Comparison of ENCODE assay signal across 30 mouse cellular contexts in the genomic region with DNA sequence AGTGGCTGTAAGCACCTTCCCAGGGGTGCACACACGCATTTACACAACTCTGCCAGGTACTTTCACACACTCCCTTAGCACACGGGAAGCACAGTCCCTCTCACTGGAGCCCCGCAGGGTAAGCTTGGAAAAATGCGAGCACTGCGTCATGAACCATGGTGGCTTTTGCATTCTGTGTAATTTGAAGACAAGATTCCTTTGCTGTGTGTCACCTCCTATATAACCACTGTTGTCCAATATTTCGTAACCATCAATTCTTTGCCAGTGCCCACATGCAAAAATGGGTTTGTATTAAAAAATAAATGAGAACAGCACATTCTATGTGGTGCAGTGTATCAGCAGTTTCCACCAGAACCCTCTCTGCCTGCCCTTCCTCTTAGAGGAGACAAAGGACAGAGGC. TPM values are rescaled to one million over a fixed set of nuclear protein-coding genes. Genes with fewer than 3 reads are reported as not detected.
A peak's percentile ranks its signal among the peaks of the same experiment; 100 is the strongest.
DNase-seq lines count a peak whose midpoint lies in the region; ATAC-seq and TF ChIP-seq lines count a peak whose summit lies in the region.
"Had no signal": no experiment of that assay in that cellular context is flagged by ENCODE, and none has a peak within 500 bp of the region (broad histone marks: within the 10 kb centered on the region; RNA-seq: fewer than 3 reads in every experiment).

No protein-coding gene starts in this region.

- H3K36me3 ChIP-seq in myocyte (ENCODE audit: control insufficient read depth, insufficient read depth) = no peaks in the 10 kb centered on the region
- no peaks in the 10 kb centered on the region for H3K36me3 ChIP-seq in thymus, adult 2 months (ENCODE audit: control insufficient read depth, insufficient read depth, low read length)
- no peaks in the 10 kb centered on the region for H3K36me3 ChIP-seq in intestine, embryonic 16.5 days (ENCODE audit: control insufficient read depth, insufficient read depth, low read length)
- H3K36me3 ChIP-seq: forebrain, embryonic 12.5 days; heart, embryonic 12.5 days; heart, embryonic 15.5 days; hindbrain, embryonic 10.5 days; hindbrain, embryonic 13.5 days; intestine, embryonic 15.5 days had no signal

- WGBS in thymus, adult 2 months = 91% methylated on average over 6 of the region's 6 CpGs
- 81% methylated on average over 6 of the region's 6 CpGs for WGBS in intestine, embryonic 16.5 days

- no peak overlapping the region for H3K27ac ChIP-seq in thymus, adult 2 months (ENCODE audit: control insufficient read depth, insufficient read depth, low read length)
- no peak overlapping the region for H3K27ac ChIP-seq in intestine, embryonic 16.5 days (ENCODE audit: low read length)
- H3K27ac ChIP-seq: forebrain, embryonic 12.5 days; heart, adult 2 months; heart, embryonic 15.5 days; hindbrain, embryonic 10.5 days; hindbrain, embryonic 13.5 days; intestine, embryonic 15.5 days had no signal

- no peak for TF ChIP-seq CTCF in thymus, adult 2 months (IDR thresholded peaks at IDR 0.05; ENCODE audit: borderline replicate concordance, control insufficient read depth, extremely low read depth, insufficient read depth, low read length, poor library complexity)

- peak; percentile 97 for DNase-seq in 3T3-L1 (ENCODE audit: low read depth, low spot score)
- DNase-seq in Muller cell, postnatal 12 days (ENCODE audit: inconsistent ontology term) = peak; percentile 93
- peak; percentile 37 for DNase-seq in adipocyte (ENCODE audit: low spot score)
- no peak for DNase-seq in thymus, adult 2 months
- DNase-seq in heart, adult 18-20 months = no peak
- DNase-seq: adrenal gland, adult 8-10 months; adrenal gland, postnatal 25 days; B cell, adult 2 months; cerebellum, adult 11-12 months; cerebellum, adult 8-10 months; cerebellum, postnatal 10 days; cerebellum, postnatal 36 days; embryo, embryonic 11 days; gastrocnemius, postnatal 25 days; heart, adult 2 months; heart, postnatal 10 days; heart, postnatal 36 days; kidney, adult 18-20 months; kidney, adult 9 months had no signal

- peak overlapping the region; percentile 69 for H3K4me2 ChIP-seq in myocyte (ENCODE audit: low read depth)
- H3K4me2 ChIP-seq in intestine, embryonic 16.5 days (ENCODE audit: low read depth, low read length) = no peak overlapping the region
- H3K4me2 ChIP-seq: forebrain, embryonic 12.5 days; heart, embryonic 12.5 days; heart, embryonic 15.5 days; hindbrain, embryonic 13.5 days; intestine, embryonic 15.5 days had no signal

- H3K9me3 ChIP-seq in intestine, embryonic 16.5 days (ENCODE audit: control insufficient read depth, low read length) = no peaks in the 10 kb centered on the region
- H3K9me3 ChIP-seq: forebrain, embryonic 12.5 days; heart, embryonic 12.5 days; heart, embryonic 15.5 days; hindbrain, embryonic 10.5 days; hindbrain, embryonic 13.5 days; intestine, embryonic 15.5 days had no signal

- no peaks in the 10 kb centered on the region for H3K4me1 ChIP-seq in thymus, adult 2 months (replicated peaks; ENCODE audit: control insufficient read depth, insufficient read depth, low read length)
- H3K4me1 ChIP-seq in intestine, embryonic 16.5 days (ENCODE audit: control insufficient read depth, insufficient read depth, low read length) = no peaks in the 10 kb centered on the region

- H3K4me3 ChIP-seq in myocyte = no peak overlapping the region
- H3K4me3 ChIP-seq in thymus, adult 2 months (ENCODE audit: control insufficient read depth, insufficient read depth, low read length) = no peak overlapping the region
- H3K4me3 ChIP-seq in intestine, embryonic 16.5 days (ENCODE audit: low read length) = no peak overlapping the region
- H3K4me3 ChIP-seq: forebrain, embryonic 12.5 days; heart, adult 2 months; heart, embryonic 12.5 days; heart, embryonic 15.5 days; hindbrain, embryonic 10.5 days; hindbrain, embryonic 13.5 days; intestine, embryonic 15.5 days had no signal

- H3K9ac ChIP-seq in intestine, embryonic 16.5 days (ENCODE audit: low read depth, low read length) = no peak overlapping the region
- H3K9ac ChIP-seq: forebrain, embryonic 12.5 days; heart, embryonic 12.5 days; heart, embryonic 15.5 days; hindbrain, embryonic 13.5 days; intestine, embryonic 15.5 days had no signal

- H3K27me3 ChIP-seq in myocyte (ENCODE audit: control insufficient read depth, insufficient read depth, insufficient read length) = no peaks in the 10 kb centered on the region
- H3K27me3 ChIP-seq in thymus, adult 2 months (ENCODE audit: control insufficient read depth, insufficient read depth, low read length) = no peaks in the 10 kb centered on the region
- H3K27me3 ChIP-seq in intestine, embryonic 16.5 days (replicated peaks; ENCODE audit: control insufficient read depth, insufficient read depth, low read length) = no peaks in the 10 kb centered on the region
- H3K27me3 ChIP-seq: forebrain, embryonic 12.5 days; heart, embryonic 12.5 days; heart, embryonic 15.5 days; hindbrain, embryonic 13.5 days; intestine, embryonic 15.5 days had no signal

- ATAC-seq in intestine, embryonic 16.5 days = no peak
- ATAC-seq: CD4-positive, CD25-positive, alpha-beta regulatory T cell, adult 4 months; forebrain, embryonic 16.5 days; hindbrain, embryonic 16.5 days; intestine, embryonic 15.5 days had no signal

- no peaks in the 10 kb centered on the region for H3K79me2 ChIP-seq in myocyte (ENCODE audit: control insufficient read depth, insufficient read depth)

- no peak overlapping the region for H3ac ChIP-seq in myocyte (ENCODE audit: control insufficient read depth, insufficient read length)

- no peak for TF ChIP-seq POLR2A in myocyte (IDR thresholded peaks at IDR 0.05; ENCODE audit: insufficient read length, low read depth)
- TF ChIP-seq POLR2A in thymus, adult 2 months (IDR thresholded peaks at IDR 0.05; ENCODE audit: control insufficient read depth, extremely low read depth, insufficient read depth, low read length, poor library complexity) = no peak

TF ChIP-seq in myocyte, 11 proteins besides CTCF, POLR2A, EP300 and RAD21:
- TF ChIP-seq SRF (IDR thresholded peaks at IDR 0.05; ENCODE audit: control insufficient read depth, insufficient read length, low read depth) (no peak), MYOG (IDR thresholded peaks at IDR 0.05; ENCODE audit: control insufficient read depth in 1 of 3, insufficient read depth in 1 of 3, insufficient read length in 2 of 3, low read depth in 2 of 3) (no peak), REST (IDR thresholded peaks at IDR 0.05; ENCODE audit: insufficient read depth, insufficient read length) (no peak), TCF12 (IDR thresholded peaks at IDR 0.05; ENCODE audit: insufficient read depth, poor library complexity, severe bottlenecking) (no peak), CEBPB (IDR thresholded peaks at IDR 0.05; ENCODE audit: insufficient read depth, poor library complexity, severe bottlenecking) (peak; percentile 94), MAX (IDR thresholded peaks at IDR 0.05; ENCODE audit: low read depth) (peak; percentile 18), MYOD1 (IDR thresholded peaks at IDR 0.05; ENCODE audit: control insufficient read depth in 1 of 3, insufficient read length in 2 of 3, low read depth in 2 of 3) (peak in 1 of 3 experiments; percentile 1), POLR2AphosphoS2 (IDR thresholded peaks at IDR 0.05; ENCODE audit: insufficient read length, low read depth) (no peak), E2F4 (IDR thresholded peaks at IDR 0.05; ENCODE audit: insufficient read depth) (no peak)

RNA-seq across cellular contexts. Expression of gene Enah, which starts 38.2 kb away (rescaled TPM):
- 72.9 TPM for polyA plus RNA-seq in myocyte (2012; fragmentation: generic; extraction: Trizol)
- 6.5 and 7.2 TPM in 2 replicates for polyA plus RNA-seq in thymus, adult 2 months (2012; rRNA removed)
- 100 to 1,000 TPM; 113 to 117 TPM for total RNA-seq in heart, adult 18-20 months (2021)
- polyA plus RNA-seq in intestine, embryonic 16.5 days (2015; fragmentation: Nextera tagmentation; extraction: Ambion mirVana) = 7.0 and 8.9 TPM in 2 replicates

Comparison
In these comparisons a context has a peak if more than half of its experiments do, and no peak if none do; other contexts are left out.
1. DNase-seq: peak in 3T3-L1 (single experiment), Muller cell, postnatal 12 days (single experiment) and adipocyte (single experiment); none in thymus, adult 2 months (single experiment) and heart, adult 18-20 months (0 of 2).